Mouse (Mus musculus) intestine, embryonic 16.5 days (tissue): ENCODE results near the gene Tescl. TPM values are rescaled to one million over a fixed set of nuclear protein-coding genes. Genes with fewer than 3 reads are reported as not detected.

Source experiments
- ATAC-seq: fragments of 200-750 bp; cut with Nextera tagmentation; 2 replicates; pipeline ENCODE4 v1.8.0; 2017; ENCODE audit warnings: moderate TSS enrichment, moderate library complexity
- H3K27ac ChIP-seq: fragments of 300-500 bp; sonication (generic); 2 replicates; pipeline ENCODE4 v1.5.1; 2014; ENCODE audit warnings: mild to moderate bottlenecking, low read length
- H3K27me3 ChIP-seq: fragments of 300-500 bp; sonication (generic); replicated peaks from 2 replicates; pipeline ENCODE4 v1.6.1; 2014; ENCODE audit warnings: low read length, control low read depth, mixed read lengths; ENCODE audit not compliant: control insufficient read depth, insufficient read depth
- H3K36me3 ChIP-seq: fragments of 300-500 bp; sonication (generic); 2 replicates; pipeline ENCODE4 v1.6.1; 2014; ENCODE audit warnings: low read length, control low read depth; ENCODE audit not compliant: control insufficient read depth, insufficient read depth
- H3K4me1 ChIP-seq: fragments of 300-500 bp; sonication (generic); 2 replicates; pipeline ENCODE4 v1.6.1; 2014; ENCODE audit warnings: low read length, control low read depth, mixed read lengths; ENCODE audit not compliant: control insufficient read depth, insufficient read depth
- H3K4me2 ChIP-seq: fragments of 300-500 bp; sonication (generic); 2 replicates; pipeline ENCODE4 v1.6.1; 2014; ENCODE audit warnings: low read depth, low read length, control low read depth
- H3K4me3 ChIP-seq: fragments of 300-500 bp; sonication (generic); 2 replicates; pipeline ENCODE4 v1.5.1; 2014; ENCODE audit warnings: mild to moderate bottlenecking, low read length
- H3K9ac ChIP-seq: fragments of 300-500 bp; sonication (generic); 2 replicates; pipeline ENCODE4 v1.6.1; 2014; ENCODE audit warnings: low read depth, low read length
- H3K9me3 ChIP-seq: fragments of 300-500 bp; sonication (generic); 2 replicates; pipeline ENCODE4 v1.6.1; 2016; ENCODE audit warnings: low read length, control low read depth; ENCODE audit not compliant: control insufficient read depth
- WGBS: fragments of 180-500 bp; shearing (Covaris S2); extraction: QIAGEN DNeasy Blood & Tissue Kit; methylation state at CpG from one replicate; pipeline ENCODE4 v1.1.7; 2014; 5-methylcytosine and 5-hydroxymethylcytosine counted together
- polyA plus RNA-seq: library from polyadenylated mRNA; unstranded; fragments of >200 nt; fragmentation: Nextera tagmentation; extraction: Ambion mirVana; gene quantifications from 2 replicates; pipeline ENCODE4 v1.2.1, GENCODE M21; 2015

The Tescl gene
- not detected in 2 replicates for polyA plus RNA-seq

- Histone ChIP-seq H3K9me3 (no peaks in the 10 kb centered on the region), H3K4me2 (peak within 1 kb of the TSS; percentile 30), H3K4me3 (peak within 1 kb of the TSS; percentile 1; the same call in 1 of the 2 replicates), H3K27me3 (peaks cover 16% of the 10 kb centered on the region; the same call in 1 of the 2 replicates), H3K36me3 (no peaks in the 10 kb centered on the region), H3K27ac (no peak within 1 kb of the TSS), H3K9ac (no peak within 1 kb of the TSS), H3K4me1 (no peaks in the 10 kb centered on the region)
- 40% methylated on average over 49 of the region's 49 CpGs for WGBS
- ATAC-seq, result no peak
Observed at GRCm38 (mm10) chr7:24333304-24333986, at the start of gene Tescl. Tescl (minus strand) TSS chr7:24333936.

GRCm38 (mm10) chr7:24382730-24383372 lies 49.1 kb upstream of the Tescl start:
- no peak overlapping the region for H3K4me2 ChIP-seq
- WGBS, result 77% methylated on average over 16 of the region's 16 CpGs

GRCm38 (mm10) chr7:24380370-24380769 lies 46.6 kb upstream of the Tescl start:
- 61% methylated on average over 2 of the region's 2 CpGs for WGBS
- Histone ChIP-seq H3K9ac (no peak overlapping the region), H3K27ac (no peak overlapping the region), H3K4me1 (peaks cover 8% of the 10 kb centered on the region; the same call in 1 of the 2 replicates), H3K4me2 (no peak overlapping the region), H3K27me3 (no peaks in the 10 kb centered on the region), H3K4me3 (no peak overlapping the region), H3K36me3 (no peaks in the 10 kb centered on the region), H3K9me3 (no peaks in the 10 kb centered on the region)
- ATAC-seq, result no peak

More at GRCm38 (mm10) chr7:24382730-24383372, 49.1 kb upstream of the Tescl start:
- no peaks in the 10 kb centered on the region for H3K36me3 ChIP-seq
- no peak overlapping the region for H3K9ac ChIP-seq
- H3K27me3 ChIP-seq, result no peaks in the 10 kb centered on the region
- no peak overlapping the region for H3K27ac ChIP-seq
- H3K4me1 ChIP-seq, result no peaks in the 10 kb centered on the region
- ATAC-seq, result no peak
- H3K4me3 ChIP-seq, result no peak overlapping the region
- no peaks in the 10 kb centered on the region for H3K9me3 ChIP-seq

GRCm38 (mm10) chr7:24379934-24380333 lies 46.2 kb upstream of the Tescl start:
- Histone ChIP-seq H3K9me3 (no peaks in the 10 kb centered on the region), H3K27ac (no peak overlapping the region), H3K9ac (no peak overlapping the region), H3K4me3 (no peak overlapping the region), H3K27me3 (no peaks in the 10 kb centered on the region), H3K4me1 (peaks cover 8% of the 10 kb centered on the region; the same call in 1 of the 2 replicates), H3K36me3 (no peaks in the 10 kb centered on the region), H3K4me2 (no peak overlapping the region)
- no peak for ATAC-seq
- 39% methylated on average over 7 of the region's 7 CpGs for WGBS

GRCm38 (mm10) chr7:24378049-24378701 lies 44.4 kb upstream of the Tescl start:
- no peak for ATAC-seq

GRCm38 (mm10) chr7:24377091-24377865 lies 43.5 kb upstream of the Tescl start:
- H3K9ac ChIP-seq, result peak overlapping the region; percentile 57
- ATAC-seq, result peak; percentile 95
- 12% methylated on average over 49 of the region's 49 CpGs for WGBS

More at GRCm38 (mm10) chr7:24378049-24378701, 44.4 kb upstream of the Tescl start:
- 72% methylated on average over 10 of the region's 10 CpGs for WGBS
- Histone ChIP-seq H3K4me1 (peaks cover 8% of the 10 kb centered on the region), H3K36me3 (no peaks in the 10 kb centered on the region), H3K4me3 (no peak overlapping the region), H3K27ac (no peak overlapping the region), H3K9me3 (no peaks in the 10 kb centered on the region), H3K4me2 (no peak overlapping the region), H3K27me3 (no peaks in the 10 kb centered on the region), H3K9ac (no peak overlapping the region)

GRCm38 (mm10) chr7:24376456-24376855 lies 42.7 kb upstream of the Tescl start:
- Histone ChIP-seq H3K4me3 (no peak overlapping the region), H3K9me3 (no peaks in the 10 kb centered on the region), H3K4me1 (peaks cover 8% of the 10 kb centered on the region), H3K4me2 (peak overlapping the region; percentile 61), H3K27ac (no peak overlapping the region), H3K27me3 (no peaks in the 10 kb centered on the region), H3K9ac (no peak overlapping the region), H3K36me3 (no peaks in the 10 kb centered on the region)
- ATAC-seq, result no peak
- WGBS, result 83% methylated on average over 8 of the region's 8 CpGs

More at GRCm38 (mm10) chr7:24377091-24377865, 43.5 kb upstream of the Tescl start:
- no peak overlapping the region for H3K27ac ChIP-seq
- H3K27me3 ChIP-seq, result no peaks in the 10 kb centered on the region
- peaks cover 8% of the 10 kb centered on the region for H3K4me1 ChIP-seq
- no peaks in the 10 kb centered on the region for H3K9me3 ChIP-seq
- no peaks in the 10 kb centered on the region for H3K36me3 ChIP-seq
- peak overlapping the region; percentile 61 for H3K4me2 ChIP-seq
- H3K4me3 ChIP-seq, result peak overlapping the region; percentile 36

GRCm38 (mm10) chr7:24373538-24374379 lies 40.0 kb upstream of the Tescl start:
- peaks cover 13% of the 10 kb centered on the region for H3K4me1 ChIP-seq
- H3K27ac ChIP-seq, result peak overlapping the region; percentile 18

More at GRCm38 (mm10) chr7:24373538-24374379, 40.0 kb upstream of the Tescl start:
- WGBS, result 41% methylated on average over 20 of the region's 20 CpGs
- no peaks in the 10 kb centered on the region for H3K9me3 ChIP-seq
- no peaks in the 10 kb centered on the region for H3K27me3 ChIP-seq
- no peak overlapping the region for H3K4me2 ChIP-seq
- H3K9ac ChIP-seq, result no peak overlapping the region
- peak; percentile 35 for ATAC-seq
- H3K4me3 ChIP-seq, result no peak overlapping the region
- H3K36me3 ChIP-seq, result no peaks in the 10 kb centered on the region
